Mouse (Mus musculus) CH12.LX (cell line): ENCODE measurements around the gene Fbxl22. TPM values are rescaled to one million over a fixed set of nuclear protein-coding genes. Genes with fewer than 3 reads are reported as not detected.

Experiments
- DNase-seq: peaks from one replicate; pipeline ENCODE4 v3.0.0-alpha.2; 2013; ENCODE audit errors: extremely low read depth
- H3K27ac ChIP-seq: 2 replicates; pipeline ENCODE4 v1.5.1; 2012; ENCODE audit warnings: low read depth, mild to moderate bottlenecking, control low read depth, moderate library complexity; ENCODE audit not compliant: insufficient read depth
- H3K27me3 ChIP-seq: replicated peaks from 2 replicates; pipeline ENCODE3; 2012; ENCODE audit warnings: inconsistent platforms
- H3K36me3 ChIP-seq, 2 experiments: replicated peaks in 1 of 2; 2 replicates each; pipeline versions ENCODE3 to v1.6.1; 2012; ENCODE audit warnings: inconsistent platforms in 1 of 2, low read length in 1 of 2, mild to moderate bottlenecking in 1 of 2, mixed read lengths in 1 of 2, moderate library complexity in 1 of 2; ENCODE audit not compliant: control insufficient read depth in 1 of 2, insufficient read depth in 1 of 2
- H3K4me1 ChIP-seq, 2 experiments: 2 replicates each; pipeline ENCODE4 v1.6.1; 2012; ENCODE audit warnings: inconsistent platforms in 1 of 2, moderate library complexity in 1 of 2; ENCODE audit not compliant: insufficient read depth in 2 of 2, control insufficient read depth in 1 of 2
- H3K4me2 ChIP-seq: 2 replicates; pipeline ENCODE4 v1.6.1; 2012; ENCODE audit warnings: low read depth, mild to moderate bottlenecking, control low read depth; ENCODE audit not compliant: poor library complexity, insufficient read depth, severe bottlenecking
- H3K4me3 ChIP-seq, 3 experiments: fragments of 150-350 bp in 1 of 3; sonication (generic) in 1 of 3; replicated peaks in 1 of 3; 2 replicates each; pipeline versions ENCODE3 to v1.5.1; 2011 to 2012; ENCODE audit warnings: low read depth in 2 of 3, low read length in 2 of 3, mild to moderate bottlenecking in 2 of 3, moderate library complexity in 2 of 3, control low read depth in 1 of 3, improper control_type of control experiment in 1 of 3, inconsistent platforms in 1 of 3, mixed read lengths in 1 of 3; ENCODE audit not compliant: poor library complexity in 1 of 3
- H3K79me2 ChIP-seq: replicated peaks from 2 replicates; pipeline ENCODE4 v1.6.1; 2012; ENCODE audit warnings: mild to moderate bottlenecking, moderate library complexity; ENCODE audit not compliant: control insufficient read depth, poor library complexity, insufficient read depth, severe bottlenecking; ENCODE audit errors: extremely low read depth
- H3K9ac ChIP-seq: 2 replicates; pipeline ENCODE4 v1.6.1; 2012; ENCODE audit warnings: low read depth, mild to moderate bottlenecking, control low read depth, moderate library complexity; ENCODE audit not compliant: insufficient read depth
- H3K9me3 ChIP-seq: replicated peaks from 2 replicates; pipeline ENCODE3; 2012; ENCODE audit warnings: low read length, inconsistent platforms, mixed read lengths
- BHLHE40 ChIP-seq: IDR thresholded peaks from 2 replicates; pipeline ENCODE4 v1.6.1; 2011; ENCODE audit warnings: mild to moderate bottlenecking, low read depth, low read length, improper control_type of control experiment
- CHD2 ChIP-seq: IDR thresholded peaks from 2 replicates; pipeline ENCODE4 v1.6.1; 2011; ENCODE audit warnings: low read length, improper control_type of control experiment
- CTCF ChIP-seq, 2 experiments: IDR thresholded peaks in 1 of 2; conservative IDR thresholded peaks in 1 of 2; 2 replicates each; pipeline ENCODE4 v1.5.1; 2011 to 2012; ENCODE audit warnings: low read depth in 2 of 2, low read length in 2 of 2, improper control_type of control experiment in 1 of 2, inconsistent platforms in 1 of 2, mild to moderate bottlenecking in 1 of 2, moderate library complexity in 1 of 2
- ELF1 ChIP-seq: IDR thresholded peaks from 2 replicates; pipeline ENCODE4 v1.6.1; 2014; ENCODE audit warnings: low read depth, mild to moderate bottlenecking, inconsistent platforms, low read length, improper control_type of control experiment
- GABPA ChIP-seq: IDR thresholded peaks from 2 replicates; pipeline ENCODE4 v1.6.1; 2012; ENCODE audit warnings: low read depth, low read length, improper control_type of control experiment, inconsistent platforms; ENCODE audit not compliant: insufficient replicate concordance
- HCFC1 ChIP-seq: IDR thresholded peaks from 2 replicates; pipeline ENCODE4 v1.6.1; 2012; ENCODE audit warnings: low read depth, mild to moderate bottlenecking, inconsistent platforms, low read length, improper control_type of control experiment
- JUND ChIP-seq: conservative IDR thresholded peaks from 2 replicates; pipeline ENCODE4 v1.6.1; 2011; ENCODE audit warnings: low read depth, low read length, improper control_type of control experiment
- KAT2A ChIP-seq: IDR thresholded peaks from 2 replicates; pipeline ENCODE4 v1.6.1; 2012; ENCODE audit warnings: low read length, improper control_type of control experiment, inconsistent platforms; ENCODE audit not compliant: insufficient replicate concordance
- MAFK ChIP-seq: IDR thresholded peaks from 2 replicates; pipeline ENCODE4 v1.6.1; 2011; ENCODE audit warnings: low read length, improper control_type of control experiment; ENCODE audit not compliant: insufficient replicate concordance
- MAZ ChIP-seq: IDR thresholded peaks from 2 replicates; pipeline ENCODE4 v1.6.1; 2012; ENCODE audit warnings: low read depth, mild to moderate bottlenecking, inconsistent platforms, low read length, improper control_type of control experiment, moderate library complexity
- MXI1 ChIP-seq: IDR thresholded peaks from 2 replicates; pipeline ENCODE4 v1.6.1; 2011; ENCODE audit warnings: mild to moderate bottlenecking, low read depth, low read length, improper control_type of control experiment
- PAX5 ChIP-seq: IDR thresholded peaks from 2 replicates; pipeline ENCODE4 v1.6.1; 2012; ENCODE audit warnings: low read length, inconsistent platforms, mixed read lengths
- POLR2AphosphoS2 ChIP-seq: IDR thresholded peaks from 2 replicates; pipeline ENCODE4 v1.6.1; 2011; ENCODE audit warnings: low read depth, low read length, improper control_type of control experiment
- RAD21 ChIP-seq: IDR thresholded peaks from 2 replicates; pipeline ENCODE4 v1.6.1; 2011; ENCODE audit warnings: low read depth, mild to moderate bottlenecking, low read length, improper control_type of control experiment, moderate library complexity
- SIN3A ChIP-seq: IDR thresholded peaks from 2 replicates; pipeline ENCODE4 v1.6.1; 2012; ENCODE audit warnings: low read length, improper control_type of control experiment, inconsistent platforms
- TBP ChIP-seq: conservative IDR thresholded peaks from 2 replicates; pipeline ENCODE4 v1.6.1; 2011; ENCODE audit warnings: low read depth, low read length, improper control_type of control experiment
- USF1 ChIP-seq: IDR thresholded peaks from 2 replicates; pipeline ENCODE4 v1.6.1; 2014; ENCODE audit warnings: low read depth, mild to moderate bottlenecking, inconsistent platforms, low read length, improper control_type of control experiment
- ZC3H11A ChIP-seq: IDR thresholded peaks from 2 replicates; pipeline ENCODE4 v1.6.1; 2012; ENCODE audit warnings: low read depth, mild to moderate bottlenecking, inconsistent platforms, low read length, improper control_type of control experiment
- dilution Hi-C: fragments of 300-500 bp; cut with MboI; formaldehyde crosslinking; loops from 2 replicates; pipeline ENCODE4 v1.14.3; 2020; ENCODE audit warnings: low sequenced_read_pairs; ENCODE audit not compliant: extremely low pct_unique_long_range_greater_than_20kb, extremely low pct_ligation_motif_present
- in situ Hi-C: fragments of 300-500 bp; cut with MboI; formaldehyde crosslinking; loops from 3 replicates; pipeline ENCODE4 v1.14.3; 2019; ENCODE audit warnings: low sequenced_read_pairs, low pct_ligation_motif_present, low pct_unique_long_range_greater_than_20kb, mixed read lengths
- polyA plus RNA-seq: library from polyadenylated mRNA; unstranded; fragments of >175 nt; gene quantifications from 2 replicates; pipeline ENCODE4 v1.2.1, GENCODE M21; 2012; ENCODE audit warnings: low read depth; ENCODE audit not compliant: insufficient read length
- total RNA-seq, 2 experiments: library from RNA; depleted of rRNA; stranded (reverse); fragments of 300-350 nt in 1 of 2; fragments of >200 nt in 1 of 2; gene quantifications; 2 replicates each; pipeline ENCODE4 v1.2.3; 2012 to 2014

The Fbxl22 gene
- total and polyA plus RNA-seq, 3 experiments: 0.19 to 0.34 (median 0.21) TPM

- peak; percentile 42; the same call in 1 of the 2 replicates for TF ChIP-seq HCFC1
- no peak; the same call in 1 of the 2 replicates for TF ChIP-seq MAFK
- TF ChIP-seq USF1: peak; percentile 58
- 0 out of 2 replicates have a peak, but pooled peaks have one; percentile 33 for TF ChIP-seq KAT2A
- TF ChIP-seq BHLHE40: peak; percentile 99
- no peak for TF ChIP-seq JUND
- TF ChIP-seq CTCF (conservative IDR thresholded peaks at IDR 0.05 in 1 of 2, IDR thresholded peaks at IDR 0.05 in 1 of 2; ENCODE audit: low read depth in 2 of 2, low read length in 2 of 2): no peak
- peak; percentile 85 for TF ChIP-seq POLR2AphosphoS2
- no peak for TF ChIP-seq GABPA
- TF ChIP-seq MAZ: no peak
- no peak for TF ChIP-seq CHD2
- no peak for TF ChIP-seq PAX5
- TF ChIP-seq SIN3A: no peak; the same call in none of the 2 replicates
- no peak; the same call in 1 of the 2 replicates for TF ChIP-seq RAD21
- TF ChIP-seq ZC3H11A: no peak
Measured at GRCm38 (mm10) chr9:66511580-66512350, 2.6 kb downstream of the Fbxl22 start (continued).

DNA sequence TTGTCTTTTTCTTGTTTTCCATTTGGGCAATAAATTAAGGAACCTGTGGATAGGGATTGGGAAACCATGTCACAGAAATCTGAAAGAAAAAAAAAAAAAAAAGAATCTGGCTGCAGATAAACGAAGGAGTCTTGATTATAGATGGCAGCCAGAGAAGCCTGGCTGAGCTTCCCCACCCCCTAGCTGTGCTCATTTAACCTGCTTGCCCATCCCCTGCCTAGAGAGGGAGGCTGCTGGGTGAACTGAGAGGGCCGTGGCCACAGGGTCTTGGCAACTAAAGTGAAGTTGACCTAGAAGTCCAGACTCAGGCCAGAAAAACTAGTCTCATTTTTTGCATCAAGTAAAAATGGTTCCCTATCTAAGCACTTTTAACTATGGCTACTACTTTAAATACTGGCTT lies 3.4 kb downstream of the Fbxl22 start:
- Histone ChIP-seq H3K27ac (peak overlapping the region; percentile 95), H3K9me3 (no peaks in the 10 kb centered on the region), H3K27me3 (no peaks in the 10 kb centered on the region), H3K4me2 (peak overlapping the region; percentile 17; the same call in 1 of the 2 replicates), H3K4me3 (peak overlapping the region; percentile 34 to 68 (median 56)), H3K4me1 (peaks cover 31 to 76% of the 10 kb centered on the region in 2 experiments), H3K9ac (peak overlapping the region; percentile 73), H3K79me2 (no peaks in the 10 kb centered on the region), H3K36me3 (peaks cover 31 to 63% of the 10 kb centered on the region in 2 experiments)
- dilution Hi-C loops: no loop called here
- no peak for TF ChIP-seq MXI1
- TF ChIP-seq ELF1: no peak
- TF ChIP-seq GABPA: no peak
- 0 out of 2 replicates have a peak, but pooled peaks have one; percentile 36 for TF ChIP-seq TBP
- in situ Hi-C loops: loop anchor here (10.0 to 25.0 kb wide), 4 partner anchors 194 to 476 kb away; partner anchors contain the start of genes Aph1b, Ciao2a, Gm10647 and Lactb
- DNase-seq: peak; percentile 43
